Mouse (Mus musculus) heart, embryonic 10.5 days (tissue): ENCODE data around the gene Nol10. TPM values are rescaled to one million over a fixed set of nuclear protein-coding genes. Genes with fewer than 3 reads are reported as not detected.

Experiments
- DNase-seq: peaks from one replicate; pipeline ENCODE4 v3.0.0-alpha.2; 2017; ENCODE audit warnings: low spot score
- H3K27ac ChIP-seq: fragments of 300-500 bp; sonication (generic); 2 replicates; pipeline ENCODE4 v1.5.1; 2016; ENCODE audit warnings: mild to moderate bottlenecking
- H3K27me3 ChIP-seq: fragments of 300-500 bp; sonication (generic); 2 replicates; pipeline ENCODE4 v1.6.1; 2016; ENCODE audit warnings: mild to moderate bottlenecking; ENCODE audit not compliant: poor library complexity, insufficient read depth, severe bottlenecking
- H3K36me3 ChIP-seq: fragments of 300-500 bp; sonication (generic); 2 replicates; pipeline ENCODE4 v1.6.1; 2016; ENCODE audit warnings: mild to moderate bottlenecking, moderate library complexity
- H3K4me1 ChIP-seq: fragments of 300-500 bp; sonication (generic); 2 replicates; pipeline ENCODE4 v1.6.1; 2016; ENCODE audit warnings: mild to moderate bottlenecking
- H3K4me3 ChIP-seq: fragments of 300-500 bp; sonication (generic); 2 replicates; pipeline ENCODE4 v1.5.1; 2016; ENCODE audit warnings: mild to moderate bottlenecking, moderate library complexity
- H3K9me3 ChIP-seq: fragments of 300-500 bp; sonication (generic); 2 replicates; pipeline ENCODE4 v1.6.1; 2016; ENCODE audit warnings: mild to moderate bottlenecking, moderate library complexity
- WGBS: fragments of 180-500 bp; shearing (Covaris S2); methylation state at CpG from one replicate; pipeline ENCODE4 v1.1.7; 2016; 5-methylcytosine and 5-hydroxymethylcytosine counted together
- polyA plus RNA-seq: library from polyadenylated mRNA; unstranded; fragments of >200 nt; fragmentation: Nextera tagmentation; extraction: Ambion mirVana; gene quantifications from 2 replicates; pipeline ENCODE4 v1.2.1, GENCODE M21; 2016

The Nol10 gene
- 20.0 and 25.6 TPM in 2 replicates for polyA plus RNA-seq

DNA sequence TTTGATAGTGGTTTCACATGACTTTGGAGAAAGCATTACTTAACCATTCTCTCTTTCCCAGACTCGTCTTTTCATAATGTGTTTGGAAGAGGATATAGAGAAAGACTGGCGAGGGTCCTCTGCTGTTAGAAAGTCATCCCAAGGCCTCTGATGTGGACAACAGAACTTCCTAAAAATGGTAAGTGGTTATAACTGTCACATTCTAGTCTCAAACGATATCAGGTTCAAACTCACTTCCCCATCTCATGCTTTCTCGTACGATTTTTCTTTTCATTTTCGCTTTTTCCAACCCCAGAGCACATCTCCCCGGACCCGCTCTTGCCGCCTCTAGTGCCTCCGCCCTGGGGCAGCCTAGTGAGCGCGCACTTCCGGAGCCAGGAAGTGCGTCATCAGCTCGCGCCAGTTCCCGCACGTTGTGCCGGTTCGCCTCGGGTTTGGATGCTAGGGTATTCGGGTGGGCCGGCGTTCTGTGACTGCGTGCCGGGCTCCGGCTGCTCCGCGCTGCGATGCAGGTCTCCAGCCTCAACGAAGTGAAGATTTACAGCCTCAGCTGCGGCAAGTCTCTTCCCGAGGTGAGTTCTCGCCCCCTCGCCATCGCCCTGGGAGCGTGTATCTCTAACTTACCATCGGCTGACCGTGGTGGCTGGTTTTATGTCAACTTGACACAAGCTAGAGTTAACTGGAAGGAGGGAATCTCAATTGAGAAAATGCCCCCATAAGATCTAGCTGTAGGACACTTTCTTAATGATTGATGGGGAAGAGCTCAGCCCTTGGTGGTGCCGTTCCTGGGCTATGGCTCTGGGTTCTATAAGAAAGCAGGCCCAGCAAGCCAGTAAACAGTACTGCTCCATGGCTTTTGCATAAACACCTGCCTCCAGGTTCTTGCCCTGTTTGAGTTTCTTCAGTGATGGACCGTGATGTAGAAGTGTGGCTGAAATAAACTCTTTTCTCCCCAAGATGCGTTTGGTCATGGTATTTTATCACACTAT lies at the start of gene Nol10:
TSS of gene Nol10 (plus strand) at position 411 of the 989 bp plus-strand sequence.
- Histone ChIP-seq H3K27ac (peak within 1 kb of the TSS; percentile 89), H3K4me3 (peak within 1 kb of the TSS; percentile 75), H3K4me1 (peaks cover 10% of the 10 kb centered on the region), H3K27me3 (no peaks in the 10 kb centered on the region), H3K36me3 (peaks cover 29% of the 10 kb centered on the region), H3K9me3 (no peaks in the 10 kb centered on the region)
- peak; percentile 93 for DNase-seq
- WGBS: under 1% methylated on average over 42 of the region's 42 CpGs

DNA sequence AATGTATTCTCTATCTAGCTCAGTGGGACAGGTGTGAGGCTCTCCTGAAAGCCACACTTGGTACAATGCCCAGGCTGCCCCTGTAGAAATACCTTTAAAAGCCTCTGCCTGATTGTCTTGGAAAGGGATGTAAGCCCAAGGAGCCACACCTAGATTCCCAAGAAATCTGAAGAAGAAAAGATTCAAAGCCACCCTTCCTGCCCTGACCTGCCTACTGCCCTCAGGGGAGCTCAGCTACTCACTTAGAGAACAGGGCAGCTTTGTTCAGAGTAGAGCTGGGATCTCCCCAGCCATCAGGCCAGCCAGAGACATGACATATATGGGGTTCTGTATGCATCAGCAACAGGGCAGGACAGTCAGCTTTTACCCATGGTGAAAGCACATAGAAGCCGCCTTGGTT lies 48.4 kb upstream of the Nol10 start:
- H3K36me3 ChIP-seq: no peaks in the 10 kb centered on the region
- WGBS: 74% methylated on average over 1 of the region's 1 CpGs
- DNase-seq: no peak
- no peaks in the 10 kb centered on the region for H3K9me3 ChIP-seq
- no peak overlapping the region for H3K27ac ChIP-seq
- no peak overlapping the region for H3K4me3 ChIP-seq
- H3K27me3 ChIP-seq: 0 out of 2 replicates have a peak, but pooled peaks cover 6% of the 10 kb centered on the region
- H3K4me1 ChIP-seq: 0 out of 2 replicates have a peak, but pooled peaks cover 4% of the 10 kb centered on the region

DNA sequence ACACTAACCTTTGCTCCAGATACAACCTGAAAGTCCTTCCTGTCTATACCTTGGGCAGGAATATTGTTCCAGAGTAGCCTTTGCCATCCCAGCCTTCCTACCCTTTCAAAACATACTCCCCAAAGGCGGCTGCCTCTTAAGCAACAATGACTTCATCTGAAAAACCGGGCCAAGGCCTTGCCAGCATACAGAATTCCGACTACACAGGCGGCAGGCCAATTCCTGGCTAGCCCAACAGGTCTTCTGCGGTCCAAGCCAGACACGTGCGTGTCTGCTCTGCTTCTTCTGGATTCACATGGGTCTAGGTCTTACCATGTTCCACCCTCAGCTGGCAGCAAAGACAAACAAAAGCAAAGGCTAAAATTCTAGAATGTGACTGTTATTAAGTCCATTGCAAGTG lies 42.8 kb upstream of the Nol10 start:
- DNase-seq: no peak
- 0 out of 2 replicates have a peak, but pooled peaks cover 4% of the 10 kb centered on the region for H3K4me1 ChIP-seq
- H3K36me3 ChIP-seq: no peaks in the 10 kb centered on the region
- no peak overlapping the region for H3K4me3 ChIP-seq
- 85% methylated on average over 7 of the region's 7 CpGs for whole genome bisulfite sequencing
- no peaks in the 10 kb centered on the region for H3K9me3 ChIP-seq
- H3K27ac ChIP-seq: no peak overlapping the region
- H3K27me3 ChIP-seq: no peaks in the 10 kb centered on the region

DNA sequence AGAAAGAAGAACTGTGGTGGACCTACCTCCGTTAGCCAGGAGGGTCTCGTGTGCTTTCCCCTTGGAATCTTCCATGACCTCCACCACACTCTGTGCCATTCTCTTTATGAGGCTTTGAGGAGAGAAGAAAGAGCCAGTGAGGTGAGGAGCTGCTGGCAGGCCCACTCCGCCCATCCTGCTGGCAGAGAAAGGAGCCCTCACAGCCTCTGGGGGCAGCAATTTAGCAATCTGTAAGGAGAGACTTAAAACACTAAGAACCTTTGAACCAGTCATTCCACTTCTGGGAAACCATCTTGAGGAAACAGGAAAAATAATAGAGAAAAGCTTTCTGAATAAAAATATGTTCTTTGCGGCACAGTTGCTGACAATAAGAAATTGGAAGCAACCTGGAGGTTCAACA lies 40.0 kb upstream of the Nol10 start:
- DNase-seq: no peak
- Histone ChIP-seq H3K4me1 (0 out of 2 replicates have a peak, but pooled peaks cover 2% of the 10 kb centered on the region), H3K4me3 (no peak overlapping the region), H3K9me3 (no peaks in the 10 kb centered on the region), H3K27ac (no peak overlapping the region), H3K27me3 (no peaks in the 10 kb centered on the region), H3K36me3 (no peaks in the 10 kb centered on the region)
- WGBS: 68% methylated on average over 4 of the region's 4 CpGs

DNA sequence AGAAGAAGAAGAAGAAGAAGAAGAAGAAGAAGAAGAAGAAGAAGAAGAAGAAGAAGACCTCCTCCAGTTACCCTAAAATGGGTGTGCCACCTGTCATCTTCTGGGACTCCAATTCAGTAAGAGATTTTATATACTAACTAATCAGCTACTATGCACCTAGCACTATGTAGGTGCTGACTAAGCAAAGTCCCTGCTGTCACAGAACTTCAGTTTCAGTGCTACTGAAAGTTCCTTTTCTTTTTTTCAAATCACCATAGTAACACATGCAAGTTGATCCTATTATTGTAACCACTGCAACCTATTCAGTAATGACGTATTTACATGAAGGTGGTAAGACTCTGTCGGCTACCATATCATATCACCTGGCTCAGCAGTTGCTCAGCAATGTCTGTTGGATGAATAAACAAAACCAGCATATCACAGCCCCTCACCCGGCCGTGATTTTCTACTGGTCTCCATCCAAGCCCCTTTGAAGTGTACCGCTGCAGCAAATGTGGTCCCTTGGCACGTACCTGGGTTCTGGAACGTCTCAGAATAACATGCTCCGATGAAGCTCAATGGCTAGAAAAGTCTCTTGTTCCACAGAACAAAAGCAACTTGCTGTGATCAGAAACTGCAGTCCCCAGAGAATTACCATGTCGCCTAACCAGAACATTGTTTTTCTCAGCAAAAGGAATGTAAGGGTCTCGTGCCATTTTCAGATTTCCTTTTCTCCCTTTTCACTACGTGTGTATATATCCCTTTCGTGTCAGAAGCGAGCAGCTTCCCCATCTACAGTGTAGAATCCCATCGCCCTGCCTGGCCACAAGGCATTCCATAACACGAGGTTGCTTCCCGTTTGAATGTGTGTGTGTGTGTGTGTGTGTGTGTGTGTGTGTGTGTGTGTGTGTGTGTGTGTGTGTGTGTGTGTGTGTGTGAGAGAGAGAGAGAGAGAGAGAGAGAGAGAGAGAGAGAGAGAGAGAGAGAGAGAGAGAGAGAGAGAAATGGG lies 37.1 kb upstream of the Nol10 start:
- H3K9me3 ChIP-seq: no peaks in the 10 kb centered on the region
- H3K27ac ChIP-seq: no peak overlapping the region
- no peak overlapping the region for H3K4me3 ChIP-seq
- H3K27me3 ChIP-seq: no peaks in the 10 kb centered on the region
- no peak for DNase-seq
- 67% methylated on average over 16 of the region's 16 CpGs for WGBS
- H3K4me1 ChIP-seq: no peaks in the 10 kb centered on the region
- H3K36me3 ChIP-seq: no peaks in the 10 kb centered on the region

DNA sequence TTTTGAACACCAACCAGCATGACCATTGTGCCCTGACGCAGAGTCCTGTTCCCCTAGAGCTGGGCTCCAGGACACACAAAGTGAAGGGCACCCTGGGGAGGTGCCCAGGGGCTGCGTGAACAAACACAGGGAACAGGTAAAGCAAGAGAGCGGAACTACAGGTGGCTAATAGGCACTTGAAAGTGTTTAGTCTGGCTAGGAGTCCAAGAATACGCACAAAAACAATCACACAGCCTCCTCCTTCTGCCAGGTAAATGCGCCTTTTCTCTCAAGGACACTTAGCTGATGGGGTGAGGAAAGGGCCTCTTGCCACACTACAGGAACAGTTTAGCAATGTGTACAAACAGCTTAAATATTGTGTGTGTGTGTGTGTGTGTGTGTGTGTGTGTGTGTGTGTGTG lies 32.2 kb upstream of the Nol10 start:
- no peak overlapping the region for H3K4me3 ChIP-seq
- no peaks in the 10 kb centered on the region for H3K27me3 ChIP-seq
- H3K9me3 ChIP-seq: no peaks in the 10 kb centered on the region
- no peak overlapping the region for H3K27ac ChIP-seq
- WGBS: 87% methylated on average over 5 of the region's 5 CpGs
- H3K36me3 ChIP-seq: no peaks in the 10 kb centered on the region
- no peak for DNase-seq
- peaks cover 4% of the 10 kb centered on the region; the same call in 1 of the 2 replicates for H3K4me1 ChIP-seq

DNA sequence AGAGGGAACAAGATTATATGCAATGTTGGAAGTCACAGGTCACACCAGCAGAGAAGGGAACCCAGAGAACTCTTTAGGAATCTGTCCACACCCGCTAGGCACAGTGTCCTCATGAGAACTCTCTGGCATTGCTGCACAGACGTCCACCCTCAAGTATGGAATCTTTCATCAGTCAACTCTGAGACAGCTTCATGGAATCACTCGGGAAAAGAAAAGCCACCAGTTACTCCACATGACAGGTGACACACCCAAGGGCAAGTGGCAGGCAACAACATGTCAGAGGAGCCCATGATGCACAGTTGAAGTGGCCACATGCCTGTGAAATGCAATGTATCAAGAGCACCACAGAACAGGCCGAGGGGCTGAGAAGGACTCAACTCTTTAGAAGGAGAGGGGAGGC lies 30.3 kb upstream of the Nol10 start:
- Histone ChIP-seq H3K4me3 (no peak overlapping the region), H3K27me3 (peaks cover 13% of the 10 kb centered on the region), H3K9me3 (no peaks in the 10 kb centered on the region), H3K27ac (no peak overlapping the region), H3K4me1 (peaks cover 4% of the 10 kb centered on the region; the same call in 1 of the 2 replicates), H3K36me3 (no peaks in the 10 kb centered on the region)
- DNase-seq: no peak
- 49% methylated on average over 4 of the region's 4 CpGs for WGBS

DNA sequence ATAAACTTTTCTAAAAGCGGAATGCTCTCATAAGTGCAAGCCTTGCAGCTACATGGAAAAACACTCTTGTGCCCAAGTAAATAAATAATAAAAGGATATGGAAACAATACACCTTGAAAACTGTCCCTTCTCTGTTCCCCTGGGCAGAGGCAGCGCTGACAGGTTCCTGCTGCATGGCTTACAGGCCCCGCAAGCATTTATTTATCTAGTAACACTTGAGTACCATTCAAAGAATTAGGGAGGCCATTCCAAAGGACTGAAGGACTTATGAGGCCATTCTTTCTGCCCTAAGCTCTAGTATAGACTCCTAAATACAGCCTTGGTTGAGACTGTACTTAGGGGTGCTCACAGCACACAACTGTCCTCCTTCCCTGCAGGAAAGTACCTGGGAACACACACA lies 29.8 kb upstream of the Nol10 start:
- Histone ChIP-seq H3K36me3 (no peaks in the 10 kb centered on the region), H3K9me3 (no peaks in the 10 kb centered on the region), H3K4me3 (no peak overlapping the region), H3K27me3 (peaks cover 17% of the 10 kb centered on the region), H3K27ac (no peak overlapping the region), H3K4me1 (peaks cover 4% of the 10 kb centered on the region; the same call in 1 of the 2 replicates)
- 71% methylated on average over 3 of the region's 3 CpGs for WGBS
- DNase-seq: no peak

DNA sequence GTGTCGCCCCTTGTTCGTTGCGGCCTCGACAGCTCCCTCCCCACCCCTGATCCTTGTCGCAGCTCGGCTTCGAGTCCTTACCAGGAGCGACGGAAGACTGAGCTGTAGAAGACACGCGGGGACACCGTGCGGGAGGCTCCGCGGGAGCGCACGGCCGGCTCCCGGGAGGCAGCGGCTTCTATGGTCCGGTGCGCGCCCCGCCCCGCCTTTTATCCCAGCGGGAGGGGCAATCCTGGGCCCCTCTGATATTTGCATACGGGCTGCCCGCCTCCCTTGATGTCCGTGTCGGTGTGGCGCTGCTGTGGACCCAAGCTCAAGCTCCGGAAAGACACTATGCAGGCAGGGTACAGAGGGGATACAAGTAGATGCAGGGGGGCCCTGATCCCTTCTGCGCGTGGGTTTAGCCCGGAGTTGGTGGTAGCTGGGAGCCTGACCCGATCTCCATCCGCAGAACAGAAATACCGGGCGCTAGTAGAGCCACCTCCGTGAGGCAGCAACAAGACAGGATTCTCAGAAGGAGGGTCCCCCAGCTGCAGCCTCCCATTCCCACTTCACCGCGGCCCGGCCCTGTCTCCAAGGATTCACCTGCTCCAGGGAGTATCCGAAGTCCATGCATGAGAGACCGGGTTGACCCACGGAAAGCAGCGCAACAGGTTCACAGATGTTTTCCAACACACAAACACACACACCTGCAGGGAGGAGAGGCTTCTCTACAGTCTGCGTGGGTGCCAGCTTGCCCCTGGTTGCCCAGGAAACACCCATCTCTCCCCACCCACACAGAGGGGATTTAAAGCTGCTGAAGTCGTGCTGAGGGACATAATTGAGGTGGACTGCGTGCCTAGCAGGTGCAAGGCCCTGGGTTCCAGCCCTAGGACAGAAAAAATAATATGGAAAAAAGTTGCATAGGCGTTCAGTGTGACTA lies 23.4 kb upstream of the Nol10 start:
- H3K27ac ChIP-seq: peak overlapping the region; percentile 38; the same call in 1 of the 2 replicates
- DNase-seq: no peak
- H3K27me3 ChIP-seq: peaks cover 56% of the 10 kb centered on the region
- H3K9me3 ChIP-seq: no peaks in the 10 kb centered on the region
- no peaks in the 10 kb centered on the region for H3K36me3 ChIP-seq
- H3K4me3 ChIP-seq: peak overlapping the region; percentile 64
- 5% methylated on average over 51 of the region's 51 CpGs for WGBS
- H3K4me1 ChIP-seq: peaks cover 12% of the 10 kb centered on the region

DNA sequence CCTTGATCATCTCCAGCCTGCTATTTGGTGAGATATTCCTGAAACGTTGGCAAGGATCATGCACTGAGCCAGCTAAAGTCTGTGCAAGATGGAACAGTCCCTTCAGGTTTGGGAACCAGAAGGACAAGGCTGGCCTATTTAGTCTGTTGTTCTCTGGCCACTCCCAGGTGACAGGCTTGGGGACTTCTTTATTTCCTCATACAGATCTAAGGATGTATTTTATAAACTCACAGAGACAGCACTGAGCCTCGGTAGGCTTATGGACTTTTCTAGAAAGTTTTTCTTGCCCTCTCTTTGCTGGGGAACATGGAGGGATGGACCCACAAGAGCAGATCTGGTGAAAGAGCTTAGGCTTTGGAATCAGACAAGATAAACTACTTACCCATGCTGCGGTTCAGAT lies 19.0 kb upstream of the Nol10 start, which contains the start of gene Atp6v1c2:
TSS of gene Atp6v1c2 (minus strand) at position 101 of the 400 bp plus-strand sequence.
- WGBS: 65% methylated on average over 3 of the region's 3 CpGs
- DNase-seq: no peak
- no peaks in the 10 kb centered on the region for H3K36me3 ChIP-seq
- H3K27me3 ChIP-seq: peaks cover 40% of the 10 kb centered on the region
- H3K4me1 ChIP-seq: peaks cover 10% of the 10 kb centered on the region
- H3K9me3 ChIP-seq: no peaks in the 10 kb centered on the region
- H3K27ac ChIP-seq: no peak within 1 kb of the TSS
- H3K4me3 ChIP-seq: no peak within 1 kb of the TSS

DNA sequence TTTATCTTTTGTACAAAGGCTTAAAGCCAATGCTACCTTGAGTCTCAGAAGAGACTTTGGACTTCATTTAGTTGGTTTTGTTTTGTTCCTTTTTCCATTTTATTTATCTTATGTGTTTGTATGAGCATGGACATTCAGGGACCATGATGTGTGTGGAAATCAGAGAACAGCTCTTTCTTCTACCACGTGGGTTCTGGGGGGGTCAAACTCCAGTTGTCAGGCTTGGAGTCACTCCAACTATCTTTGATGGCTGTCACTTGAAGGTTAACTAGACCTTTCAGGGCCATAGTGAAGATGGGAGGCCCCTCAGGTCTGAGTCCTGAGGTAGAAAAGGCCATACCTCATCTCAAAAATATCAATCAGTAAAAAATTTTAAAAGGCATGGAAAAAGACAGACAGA lies 14.8 kb upstream of the Nol10 start:
- no peaks in the 10 kb centered on the region for H3K4me1 ChIP-seq
- H3K9me3 ChIP-seq: no peaks in the 10 kb centered on the region
- no peak overlapping the region for H3K27ac ChIP-seq
- no peaks in the 10 kb centered on the region for H3K36me3 ChIP-seq
- H3K4me3 ChIP-seq: no peak overlapping the region
- H3K27me3 ChIP-seq: peaks cover 13% of the 10 kb centered on the region; the same call in 1 of the 2 replicates
- 21% methylated on average over 1 of the region's 1 CpGs for WGBS
- DNase-seq: no peak

DNA sequence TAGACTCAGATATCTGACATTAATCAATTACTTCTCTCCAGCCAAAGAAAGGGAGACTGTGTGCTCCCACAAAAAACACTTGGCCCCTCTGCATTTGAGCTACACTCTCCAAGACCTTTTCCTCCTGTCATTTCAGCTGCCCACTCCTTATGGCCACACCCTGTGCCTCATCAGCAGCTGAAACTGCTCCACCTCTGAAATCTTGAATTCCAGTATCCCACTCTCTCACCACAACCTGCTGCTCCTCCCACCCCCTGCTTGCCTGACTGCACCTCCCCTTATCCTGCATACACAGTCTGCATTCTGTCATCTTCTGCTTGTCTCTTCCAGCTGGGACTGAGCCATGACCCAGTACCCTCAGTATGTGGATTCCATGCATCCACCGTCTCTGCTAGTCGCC lies 9.9 kb upstream of the Nol10 start:
- H3K27me3 ChIP-seq: no peaks in the 10 kb centered on the region
- no peaks in the 10 kb centered on the region for H3K4me1 ChIP-seq
- no peak overlapping the region for H3K4me3 ChIP-seq
- H3K27ac ChIP-seq: no peak overlapping the region
- WGBS: 61% methylated on average over 2 of the region's 2 CpGs
- H3K9me3 ChIP-seq: no peaks in the 10 kb centered on the region
- DNase-seq: no peak
- no peaks in the 10 kb centered on the region for H3K36me3 ChIP-seq
